Mouse (Mus musculus): ENCODE data around the gene Wdr64. TPM values are rescaled to one million over a fixed set of nuclear protein-coding genes. Genes with fewer than 3 reads are reported as not detected.

The Wdr64 gene
- total and polyA plus RNA-seq, 3 experiments, result 0.05 TPM; not detected in 2

DNA sequence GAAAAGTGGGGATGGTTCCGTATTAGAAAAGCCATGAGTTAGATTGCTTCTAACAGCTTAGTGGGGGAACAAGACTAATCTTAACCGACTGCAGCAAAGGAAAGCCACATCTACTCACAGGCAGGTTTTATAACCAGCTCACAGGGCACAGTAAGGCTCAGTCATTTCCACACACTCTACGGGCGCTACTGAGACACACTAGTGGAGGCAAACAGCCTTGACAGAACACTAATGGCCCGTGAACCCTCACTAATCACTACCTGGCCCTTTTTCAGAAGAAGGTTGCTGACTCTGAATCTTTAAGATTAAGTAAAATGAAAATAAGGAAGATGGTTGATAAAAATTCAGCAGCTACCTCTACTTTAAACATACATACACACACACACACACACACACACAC lies 9.2 kb downstream of the Wdr64 start:
- no peak for TF ChIP-seq TAL1 (conservative IDR thresholded peaks at IDR 0.05; ENCODE audit: low read depth, low read length)
- no peak for TF ChIP-seq GATA2 (IDR thresholded peaks at IDR 0.05; ENCODE audit: borderline replicate concordance, low read depth, low read length)
- TF ChIP-seq CTCF (IDR thresholded peaks at IDR 0.05; ENCODE audit: low read depth, low read length), result no peak
- no peak for TF ChIP-seq GATA1 (IDR thresholded peaks at IDR 0.05; ENCODE audit: borderline replicate concordance, low read length)
- no peak for TF ChIP-seq POLR2AphosphoS5 (IDR thresholded peaks at IDR 0.05; ENCODE audit: insufficient replicate concordance, low read depth, low read length)
- no peaks in the 10 kb centered on the region for H3K4me1 ChIP-seq (ENCODE audit: insufficient read depth, low read depth, low read length)
- ATAC-seq (ENCODE audit: extremely low read depth, insufficient number of reproducible peaks, low FRiP score, poor library complexity, severe bottlenecking) (no peak), DNase-seq (ENCODE audit: low spot score) (no peak)
- no peak overlapping the region for H3K4me3 ChIP-seq (ENCODE audit: low read depth, low read length)
- no peaks in the 10 kb centered on the region for H3K9me3 ChIP-seq (replicated peaks)
- no peaks in the 10 kb centered on the region for H3K27me3 ChIP-seq (ENCODE audit: insufficient read depth, low read length)
- no peaks in the 10 kb centered on the region for H3K36me3 ChIP-seq (replicated peaks)

DNA sequence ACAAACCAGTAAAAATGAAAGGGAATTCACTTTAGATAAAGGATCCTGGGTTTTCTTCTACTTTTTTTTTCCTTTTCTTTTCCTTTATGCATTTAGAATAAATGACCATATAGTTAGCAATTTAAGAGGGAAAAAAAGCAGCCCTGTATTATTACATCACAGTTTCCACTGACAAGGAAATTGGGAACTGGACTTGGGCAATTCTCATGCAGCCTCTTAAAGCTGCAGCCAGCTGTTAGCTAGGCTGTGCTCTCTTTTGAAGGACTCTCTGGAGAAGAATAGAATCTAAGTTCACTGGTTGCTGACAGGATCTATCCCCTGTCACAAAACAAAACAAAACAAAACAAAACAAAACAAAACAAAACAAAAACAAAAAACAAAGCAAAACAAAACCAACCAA lies 9.6 kb downstream of the Wdr64 start:
- Histone ChIP-seq H3K36me3 (replicated peaks) (no peaks in the 10 kb centered on the region), H3K4me1 (ENCODE audit: insufficient read depth, low read depth, low read length) (no peaks in the 10 kb centered on the region), H3K4me3 (ENCODE audit: low read depth, low read length) (no peak overlapping the region), H3K27me3 (ENCODE audit: insufficient read depth, low read length) (no peaks in the 10 kb centered on the region), H3K9me3 (replicated peaks) (no peaks in the 10 kb centered on the region)
- no peak for ATAC-seq (ENCODE audit: extremely low read depth, insufficient number of reproducible peaks, low FRiP score, poor library complexity, severe bottlenecking)
- TF ChIP-seq GATA2 (IDR thresholded peaks at IDR 0.05; ENCODE audit: borderline replicate concordance, low read depth, low read length), result no peak
- no peak for DNase-seq (ENCODE audit: low spot score)

DNA sequence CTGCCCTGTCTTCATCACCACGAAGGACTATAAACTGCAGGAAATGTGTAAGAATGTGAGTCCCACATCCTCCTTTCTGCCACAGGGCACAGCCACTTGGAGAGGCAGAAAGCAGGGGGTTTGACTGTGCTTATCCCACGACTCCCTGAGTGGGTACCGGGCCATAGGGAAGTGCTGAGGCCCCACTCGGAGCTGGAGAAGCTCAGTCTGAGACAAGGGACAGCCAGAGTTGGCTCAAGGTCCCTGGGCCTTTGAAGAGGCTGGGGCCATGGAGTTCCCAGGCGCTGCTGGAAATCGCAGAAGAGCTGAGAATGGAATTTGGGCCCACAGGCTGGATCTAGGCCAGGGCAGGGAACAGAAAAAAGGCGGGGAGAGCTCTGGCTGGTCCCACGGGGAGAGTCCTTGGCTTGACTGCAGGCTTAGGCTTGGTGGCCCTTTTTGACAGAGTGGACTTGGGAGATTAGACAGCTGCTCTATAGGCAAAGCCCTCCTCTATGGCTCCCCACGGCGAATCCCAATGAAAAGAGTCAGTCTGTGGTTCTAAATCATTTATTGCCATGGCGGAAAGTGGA lies 14.0 kb downstream of the Wdr64 start:
- H3K9me3 ChIP-seq (replicated peaks), result no peaks in the 10 kb centered on the region
- no peaks in the 10 kb centered on the region for H3K27me3 ChIP-seq (ENCODE audit: insufficient read depth, low read length)
- DNase-seq (ENCODE audit: low spot score) (no peak), ATAC-seq (ENCODE audit: extremely low read depth, insufficient number of reproducible peaks, low FRiP score, poor library complexity, severe bottlenecking) (no peak)
- no peaks in the 10 kb centered on the region for H3K4me1 ChIP-seq (ENCODE audit: insufficient read depth, low read depth, low read length)
- TF ChIP-seq GATA1 (IDR thresholded peaks at IDR 0.05; ENCODE audit: borderline replicate concordance, low read length), result no peak
- TF ChIP-seq GATA2 (IDR thresholded peaks at IDR 0.05; ENCODE audit: borderline replicate concordance, low read depth, low read length), result no peak
- no peak for TF ChIP-seq CTCF (IDR thresholded peaks at IDR 0.05; ENCODE audit: low read depth, low read length)
- no peak for TF ChIP-seq POLR2AphosphoS5 (IDR thresholded peaks at IDR 0.05; ENCODE audit: insufficient replicate concordance, low read depth, low read length)
- TF ChIP-seq TAL1 (conservative IDR thresholded peaks at IDR 0.05; ENCODE audit: low read depth, low read length), result no peak
- no peak overlapping the region for H3K4me3 ChIP-seq (ENCODE audit: low read depth, low read length)
- H3K36me3 ChIP-seq (replicated peaks), result no peaks in the 10 kb centered on the region

DNA sequence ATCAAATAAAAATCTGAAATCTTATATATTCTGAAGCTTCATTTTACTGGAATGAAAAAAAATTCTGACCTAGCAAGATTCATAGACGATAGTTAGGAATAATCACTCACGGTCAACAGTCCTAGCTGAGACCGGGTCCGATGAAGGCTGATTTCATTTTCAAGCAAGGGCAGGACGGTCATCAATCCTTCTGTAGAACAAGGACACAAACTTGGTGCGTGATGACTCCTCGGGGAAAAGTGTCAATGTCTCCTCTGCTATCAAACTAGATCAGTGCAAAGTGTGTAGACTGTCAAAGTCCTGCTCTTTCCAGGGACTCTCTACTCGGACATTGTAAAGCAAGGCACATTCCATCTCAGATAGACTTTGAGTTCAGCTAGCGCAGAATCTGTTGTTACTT lies 18.4 kb downstream of the Wdr64 start:
- Histone ChIP-seq H3K27me3 (ENCODE audit: insufficient read depth, low read length) (no peaks in the 10 kb centered on the region), H3K4me1 (ENCODE audit: insufficient read depth, low read depth, low read length) (no peaks in the 10 kb centered on the region), H3K4me3 (ENCODE audit: low read depth, low read length) (no peak overlapping the region), H3K9me3 (replicated peaks) (no peaks in the 10 kb centered on the region), H3K36me3 (replicated peaks) (no peaks in the 10 kb centered on the region)
- ATAC-seq (ENCODE audit: extremely low read depth, insufficient number of reproducible peaks, low FRiP score, poor library complexity, severe bottlenecking), result no peak
- DNase-seq (ENCODE audit: low spot score), result no peak
- TF ChIP-seq GATA1 (IDR thresholded peaks at IDR 0.05; ENCODE audit: borderline replicate concordance, low read length), result no peak
- no peak for TF ChIP-seq POLR2AphosphoS5 (IDR thresholded peaks at IDR 0.05; ENCODE audit: insufficient replicate concordance, low read depth, low read length)
- no peak for TF ChIP-seq TAL1 (conservative IDR thresholded peaks at IDR 0.05; ENCODE audit: low read depth, low read length)
- TF ChIP-seq GATA2 (IDR thresholded peaks at IDR 0.05; ENCODE audit: borderline replicate concordance, low read depth, low read length), result no peak
- no peak for TF ChIP-seq CTCF (IDR thresholded peaks at IDR 0.05; ENCODE audit: low read depth, low read length)

DNA sequence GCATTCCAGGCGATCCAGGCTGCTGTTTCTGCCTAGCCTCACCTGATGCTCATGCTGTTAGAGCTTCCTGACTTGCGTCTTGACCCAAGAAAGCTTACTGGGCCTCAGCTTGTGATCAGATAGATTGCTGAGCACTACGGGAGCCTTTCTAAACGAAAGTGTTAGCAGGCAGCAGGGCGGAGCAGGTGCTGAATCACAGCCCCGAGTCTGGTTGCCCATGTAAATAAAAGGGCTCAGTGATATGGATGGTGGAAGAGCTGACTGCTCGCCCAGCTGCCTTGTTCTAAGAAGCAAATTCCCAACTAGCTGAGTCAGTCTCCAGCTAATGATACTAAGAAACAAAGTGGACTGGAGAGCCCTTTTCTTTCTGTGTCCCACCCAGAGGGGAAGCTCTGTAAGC lies 27.4 kb downstream of the Wdr64 start:
- DNase-seq (ENCODE audit: low spot score) (no peak), ATAC-seq (ENCODE audit: extremely low read depth, insufficient number of reproducible peaks, low FRiP score, poor library complexity, severe bottlenecking) (no peak)
- Histone ChIP-seq H3K36me3 (replicated peaks) (no peaks in the 10 kb centered on the region), H3K4me1 (ENCODE audit: insufficient read depth, low read depth, low read length) (no peaks in the 10 kb centered on the region), H3K27me3 (ENCODE audit: insufficient read depth, low read length) (no peaks in the 10 kb centered on the region), H3K9me3 (replicated peaks) (no peaks in the 10 kb centered on the region), H3K4me3 (ENCODE audit: low read depth, low read length) (no peak overlapping the region)
- TF ChIP-seq TAL1 (conservative IDR thresholded peaks at IDR 0.05; ENCODE audit: low read depth, low read length) (no peak), POLR2AphosphoS5 (IDR thresholded peaks at IDR 0.05; ENCODE audit: insufficient replicate concordance, low read depth, low read length) (no peak), GATA2 (IDR thresholded peaks at IDR 0.05; ENCODE audit: borderline replicate concordance, low read depth, low read length) (no peak), CTCF (IDR thresholded peaks at IDR 0.05; ENCODE audit: low read depth, low read length) (no peak), GATA1 (IDR thresholded peaks at IDR 0.05; ENCODE audit: borderline replicate concordance, low read length) (no peak)

DNA sequence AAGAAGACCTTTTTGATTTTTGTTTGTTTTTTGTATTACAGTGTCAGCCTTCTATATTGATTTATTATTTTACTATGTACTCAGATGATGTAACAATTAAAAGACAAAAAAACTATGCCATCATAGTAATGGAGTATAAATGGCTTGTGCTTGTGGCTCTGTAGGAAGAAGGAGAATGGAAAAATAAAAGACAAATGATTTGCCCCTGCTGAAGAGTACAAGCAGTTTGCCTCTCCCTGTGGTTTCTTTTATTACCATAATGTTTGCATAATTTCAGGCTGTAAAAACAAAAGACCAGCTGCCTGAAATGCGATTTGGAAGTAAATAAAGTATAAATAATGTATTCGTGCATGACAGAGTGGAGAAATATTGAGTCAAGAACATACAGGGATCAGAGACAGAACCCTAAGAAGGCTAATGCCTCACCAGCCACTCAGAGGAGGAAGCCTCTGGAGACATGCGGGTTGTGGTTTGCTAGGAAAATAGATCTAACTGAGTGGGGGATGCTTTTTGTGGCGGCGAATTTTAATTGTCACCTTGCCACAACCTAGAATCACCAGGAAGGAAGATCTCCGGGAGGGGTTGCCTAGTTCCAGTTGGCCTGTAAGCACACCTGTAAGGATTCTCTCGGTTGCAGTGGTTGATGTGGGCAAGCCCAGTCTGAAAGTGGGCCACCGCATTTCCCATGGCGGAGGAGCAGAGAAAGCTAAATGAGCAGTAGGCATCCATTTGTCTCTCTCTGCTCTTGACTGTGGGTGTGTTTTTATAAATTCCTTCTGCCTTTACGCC lies 56.4 kb downstream of the Wdr64 start:
- Histone ChIP-seq H3K9me3 (replicated peaks) (0 out of 2 replicates have a peak, but pooled peaks cover 2% of the 10 kb centered on the region), H3K4me3 (ENCODE audit: low read depth, low read length) (no peak overlapping the region), H3K36me3 (replicated peaks) (no peaks in the 10 kb centered on the region), H3K27me3 (ENCODE audit: insufficient read depth, low read length) (no peaks in the 10 kb centered on the region), H3K4me1 (ENCODE audit: insufficient read depth, low read depth, low read length) (no peaks in the 10 kb centered on the region)
- DNase-seq (ENCODE audit: low spot score) (no peak), ATAC-seq (ENCODE audit: extremely low read depth, insufficient number of reproducible peaks, low FRiP score, poor library complexity, severe bottlenecking) (no peak)
- TF ChIP-seq CTCF (IDR thresholded peaks at IDR 0.05; ENCODE audit: low read depth, low read length) (no peak), GATA2 (IDR thresholded peaks at IDR 0.05; ENCODE audit: borderline replicate concordance, low read depth, low read length) (no peak), GATA1 (IDR thresholded peaks at IDR 0.05; ENCODE audit: borderline replicate concordance, low read length) (no peak), TAL1 (conservative IDR thresholded peaks at IDR 0.05; ENCODE audit: low read depth, low read length) (no peak), POLR2AphosphoS5 (IDR thresholded peaks at IDR 0.05; ENCODE audit: insufficient replicate concordance, low read depth, low read length) (no peak)

Measured in G1E (cell line).